Mouse (Mus musculus) left cerebral cortex, adult 2 months (tissue): ENCODE data around the gene Nid2. TPM values are rescaled to one million over a fixed set of nuclear protein-coding genes. Genes with fewer than 3 reads are reported as not detected.

ENCODE experiments used
- DNase-seq, 2 experiments: peaks; one replicate each; pipeline ENCODE4 v3.0.0; 2021 to 2022; ENCODE audit warnings: low spot score in 2 of 2, mixed read lengths in 1 of 2; ENCODE audit errors: extremely low spot score in 1 of 2
- H3K27ac ChIP-seq: fragments of 200-600 bp; 2 replicates; pipeline ENCODE4 v1.8.1; 2022
- H3K4me3 ChIP-seq: fragments of 200-600 bp; 2 replicates; pipeline ENCODE4 v1.8.1; 2022
- CTCF ChIP-seq: fragments of 200-600 bp; IDR thresholded peaks from 2 replicates; pipeline ENCODE4 v1.8.1; 2022; ENCODE audit warnings: antibody characterized with exemption, mild to moderate bottlenecking, moderate library complexity
- intact Hi-C: fragments of 180-260 bp; cut with DNase I; formaldehyde crosslinking; loops from one replicate; pipeline ENCODE4 v1.15.1; 2025
- total RNA-seq, 2 experiments: library from RNA; stranded (reverse); gene quantifications; 2 replicates each; pipeline ENCODE4 v1.2.3; 2021

The Nid2 gene
- total RNA-seq, 2 experiments from 2014 or later, result 2.3 to 2.6 TPM

DNA sequence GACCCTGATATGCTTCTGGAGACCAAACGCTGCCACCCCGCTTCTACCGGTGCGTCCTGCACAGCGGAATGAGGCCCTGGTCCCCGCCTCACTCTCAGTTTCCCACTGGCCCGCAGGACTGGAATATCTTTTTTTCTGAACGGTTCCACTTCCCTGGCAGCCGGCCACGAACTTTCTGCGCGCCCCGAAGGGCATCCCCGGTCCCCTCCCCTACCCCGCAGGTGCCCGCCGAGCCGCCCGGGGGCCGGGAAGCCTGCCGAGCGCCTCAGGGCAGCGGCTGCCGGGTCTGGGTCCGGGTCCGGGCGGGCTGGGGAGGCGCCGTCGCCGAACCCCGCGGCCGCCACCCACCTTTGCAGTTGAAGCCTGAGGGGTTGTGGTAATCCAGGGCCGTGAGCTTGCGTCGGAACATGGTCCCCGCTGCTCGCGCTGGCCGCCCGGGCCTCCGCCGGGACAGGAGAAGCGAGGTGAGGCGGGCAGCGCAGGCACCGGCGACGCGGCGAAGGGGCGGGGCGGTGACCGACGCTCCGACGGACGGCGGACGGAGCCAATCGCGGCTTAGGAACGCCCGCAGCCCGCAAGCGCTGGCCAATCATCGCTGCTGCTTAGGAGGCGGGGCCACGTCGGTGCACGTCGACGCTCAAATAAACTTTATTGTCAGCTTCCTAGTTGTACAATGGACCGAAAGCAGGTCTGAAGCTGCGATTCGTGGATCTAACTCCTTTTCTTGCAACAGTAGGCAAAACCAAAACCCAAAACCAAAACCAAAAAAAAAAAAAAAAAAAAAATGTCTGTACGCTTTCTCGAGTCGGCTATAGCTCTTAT lies 72.5 kb downstream of the Nid2 start, which contains the start of gene Rtraf:
Rtraf (minus strand) TSS at position 504 of the 822 bp plus-strand sequence.
- DNase-seq, result peak; percentile 90 to 93
- Histone ChIP-seq H3K27ac (peak within 1 kb of the TSS; percentile 80), H3K4me3 (peak within 1 kb of the TSS; percentile 93)
- intact Hi-C loops, result loop anchor here (1.0 to 5.0 kb wide), 3 partner anchors 116 to 569 kb away; partner anchors contain the start of genes Kcnk5 and Mrps16
- no peak for TF ChIP-seq CTCF

DNA sequence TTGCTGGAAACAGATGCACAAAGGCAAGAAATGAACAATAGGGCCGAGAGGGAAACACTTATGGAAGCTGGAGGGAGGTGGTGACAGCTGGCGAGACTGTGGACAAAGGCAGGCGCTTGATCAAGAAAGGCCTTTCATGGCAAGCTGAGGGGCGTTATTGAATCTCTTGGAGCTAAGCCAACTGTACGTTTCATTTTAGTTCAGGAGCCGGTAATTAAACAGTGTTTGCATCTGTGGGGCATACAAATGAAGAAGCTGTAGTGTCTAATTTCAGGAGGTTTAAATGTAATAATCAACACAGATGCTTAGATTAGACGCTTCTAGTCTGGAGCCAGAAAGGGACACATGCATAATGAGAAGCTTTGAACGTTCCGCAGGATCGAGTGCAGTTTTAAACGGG lies 74.4 kb downstream of the Nid2 start:
- Histone ChIP-seq H3K4me3 (no peak overlapping the region), H3K27ac (no peak overlapping the region)
- no peak for DNase-seq
- TF ChIP-seq CTCF, result no peak
- intact Hi-C loops, result no loop called here

DNA sequence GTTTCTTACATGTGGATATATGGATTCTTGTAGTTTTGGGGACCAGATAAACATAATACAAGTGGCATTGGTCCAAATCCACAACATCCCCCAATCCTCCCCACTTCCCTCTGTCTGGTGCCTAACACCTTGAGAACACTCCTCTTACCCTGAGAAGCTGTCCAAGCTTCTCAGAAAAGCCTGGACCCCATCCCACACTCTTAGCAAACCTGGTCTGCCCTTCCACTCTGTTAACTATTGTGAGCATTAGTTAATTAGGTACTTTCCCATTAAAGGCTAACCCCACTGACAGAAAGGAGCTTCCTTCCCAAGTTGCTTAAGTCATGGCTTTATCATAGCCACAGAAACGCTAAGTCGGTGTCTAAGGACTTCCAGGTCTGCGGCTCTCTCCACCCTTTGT lies 85.2 kb downstream of the Nid2 start:
- Histone ChIP-seq H3K27ac (no peak overlapping the region), H3K4me3 (no peak overlapping the region)
- no peak for TF ChIP-seq CTCF
- no peak for DNase-seq
- intact Hi-C loops, result no loop called here

DNA sequence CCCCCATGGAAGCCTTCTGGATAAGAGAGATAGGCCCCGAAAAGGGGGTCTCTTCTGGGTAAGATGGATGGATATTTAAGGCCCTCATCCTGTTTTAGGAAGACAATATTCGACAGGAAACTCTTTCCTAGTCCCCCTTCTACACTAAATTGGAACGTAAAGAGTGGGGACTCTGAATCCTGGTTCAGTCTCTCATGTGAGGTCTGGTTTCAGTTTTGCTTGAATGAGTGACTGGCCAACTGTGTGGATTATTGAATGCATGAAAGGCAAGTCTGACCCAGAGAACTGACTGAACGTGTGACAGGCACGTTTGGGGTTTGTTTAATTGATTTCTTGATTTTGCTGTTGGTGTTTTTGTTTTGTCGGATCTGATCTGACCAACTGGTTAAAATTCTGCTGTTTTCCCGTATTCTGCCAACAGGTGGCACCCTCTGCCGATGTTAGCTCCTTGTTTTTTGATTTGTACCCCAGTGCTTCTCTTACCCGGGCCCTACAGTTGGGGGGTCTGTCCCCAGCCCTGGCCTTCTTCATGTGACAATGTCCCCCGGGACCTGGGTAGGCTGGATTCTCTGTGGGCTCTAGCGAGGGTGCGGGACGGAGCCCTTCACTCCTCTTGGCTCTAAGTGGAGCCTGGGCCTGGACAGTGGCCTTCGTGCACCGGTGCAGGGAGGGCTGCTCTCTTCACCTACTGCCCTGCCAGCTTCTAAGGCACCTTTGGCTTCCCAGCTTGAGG lies 88.7 kb downstream of the Nid2 start:
- peak; percentile 65 to 78 for DNase-seq
- intact Hi-C loops, result loop anchor here (1.0 to 5.0 kb wide), 3 partner anchors 138 to 418 kb away; partner anchors contain the start of gene Gng2
- no peak overlapping the region for H3K27ac ChIP-seq
- TF ChIP-seq CTCF, result peak; percentile 81
- peak overlapping the region; percentile 39 for H3K4me3 ChIP-seq

- intact Hi-C loops, result no loop called here
- no peak overlapping the region for H3K4me3 ChIP-seq
- no peak overlapping the region for H3K27ac ChIP-seq
- TF ChIP-seq CTCF, result no peak
- DNase-seq, result no peak
Measured at GRCm38 (mm10) chr14:19853471-19853870, 102.4 kb downstream of the Nid2 start.

GRCm38 (mm10) chr14:19858279-19858678 lies 107.2 kb downstream of the Nid2 start:
- H3K27ac ChIP-seq, result no peak overlapping the region
- no peak for TF ChIP-seq CTCF
- intact Hi-C loops, result loop anchor here (2.0 to 5.0 kb wide), 2 partner anchors 49 to 119 kb away; partner anchors contain the start of gene Gng2
- H3K4me3 ChIP-seq, result no peak overlapping the region
- DNase-seq, result no peak

GRCm38 (mm10) chr14:19858808-19859776 lies 108.0 kb downstream of the Nid2 start:
- H3K4me3 ChIP-seq, result peak overlapping the region; percentile 40
- TF ChIP-seq CTCF, result peak; percentile 59
- intact Hi-C loops, result loop anchor here (1.0 to 5.0 kb wide), 3 partner anchors 48 to 208 kb away; partner anchors contain the start of gene Gng2
- H3K27ac ChIP-seq, result peak overlapping the region; percentile 91
- peak; percentile 40 to 44 for DNase-seq

GRCm38 (mm10) chr14:19860281-19860680 lies 109.2 kb downstream of the Nid2 start:
- intact Hi-C loops, result no loop called here
- DNase-seq, result no peak
- Histone ChIP-seq H3K27ac (no peak overlapping the region), H3K4me3 (no peak overlapping the region)
- no peak for TF ChIP-seq CTCF

Other genes starting within 250 kb of the Nid2 start
- not detected for gene Gm2244, start 201.3 kb upstream of the Nid2 start, total RNA-seq
- gene Gm2237, start 166.1 kb upstream of the Nid2 start, total RNA-seq, result 1 to 10 TPM; 2.2 to 4.1 TPM
- gene Gm5458, start 148.7 kb upstream of the Nid2 start, total RNA-seq, result not detected
- gene Rtraf, start 72.6 kb downstream of the Nid2 start, total RNA-seq, result 10 to 100 TPM; 42.9 to 45.1 TPM
- 100 to 1,000 TPM; 195 to 206 TPM for gene Gng2, start 226.4 kb downstream of the Nid2 start, total RNA-seq